ENCODE assay signal across 29 mouse cellular contexts in genomic region chr1:143836363-143837182, GRCm38 (mm10). TPM values are rescaled to one million over a fixed set of nuclear protein-coding genes. Genes with fewer than 3 reads are reported as not detected.
A peak's percentile ranks its signal among the peaks of the same experiment; 100 is the strongest.
DNase-seq lines count a peak whose midpoint lies in the region; ATAC-seq and TF ChIP-seq lines count a peak whose summit lies in the region.
"Had no signal": no experiment of that assay in that cellular context is flagged by ENCODE, and none has a peak within 500 bp of the region (broad histone marks: within the 10 kb centered on the region; RNA-seq: fewer than 3 reads in every experiment).

No protein-coding gene starts in this region.

- no peaks in the 10 kb centered on the region for H3K9me3 ChIP-seq in neural tube, embryonic 11.5 days (ENCODE audit: control insufficient read depth, low read length)
- H3K9me3 ChIP-seq in midbrain, postnatal 0 days (ENCODE audit: low read length), result no peaks in the 10 kb centered on the region
- H3K9me3 ChIP-seq: forebrain, embryonic 15.5 days; hindbrain, embryonic 15.5 days; intestine, embryonic 15.5 days; liver, embryonic 12.5 days; midbrain, embryonic 10.5 days had no signal

- TF ChIP-seq CTCF in midbrain, postnatal 0 days (IDR thresholded peaks at IDR 0.05), result no peak

- WGBS in neural tube, embryonic 11.5 days, result 46% methylated on average over 7 of the region's 7 CpGs
- 36% methylated on average over 7 of the region's 7 CpGs for WGBS in midbrain, postnatal 0 days

- H3K4me2 ChIP-seq in neural tube, embryonic 11.5 days (ENCODE audit: low read depth), result no peak overlapping the region
- H3K4me2 ChIP-seq in midbrain, postnatal 0 days (ENCODE audit: low read depth, low read length, poor library complexity, severe bottlenecking), result no peak overlapping the region
- H3K4me2 ChIP-seq: forebrain, embryonic 15.5 days; hindbrain, embryonic 15.5 days; intestine, embryonic 15.5 days; liver, embryonic 12.5 days had no signal

- no peaks in the 10 kb centered on the region for H3K4me1 ChIP-seq in neural tube, embryonic 11.5 days (ENCODE audit: control insufficient read depth, insufficient read depth, low read length)
- H3K4me1 ChIP-seq in midbrain, postnatal 0 days (ENCODE audit: insufficient read depth, low read length), result no peaks in the 10 kb centered on the region
- H3K4me1 ChIP-seq: forebrain, embryonic 15.5 days; hindbrain, embryonic 15.5 days; intestine, embryonic 15.5 days; liver, embryonic 12.5 days had no signal

- H3K27ac ChIP-seq in neural tube, embryonic 11.5 days (ENCODE audit: low read depth, low read length), result no peak overlapping the region
- H3K27ac ChIP-seq in midbrain, postnatal 0 days (ENCODE audit: low read depth, low read length), result no peak overlapping the region
- H3K27ac ChIP-seq: forebrain, embryonic 15.5 days; hindbrain, embryonic 15.5 days; intestine, embryonic 15.5 days; liver, embryonic 12.5 days; macrophage; midbrain, embryonic 10.5 days had no signal

- peak; percentile 20 for DNase-seq in embryo, embryonic 11.5 days (ENCODE audit: low read depth, low spot score)
- no peak for DNase-seq in embryo, embryonic 10.5 days (ENCODE audit: low spot score)
- DNase-seq in neural tube, embryonic 11.5 days (ENCODE audit: low spot score), result peak; percentile 30
- no peak for DNase-seq in neural tube, embryonic 10.5 days (ENCODE audit: extremely low spot score, low spot score)
- DNase-seq in mesoderm, embryonic 11.5 days (ENCODE audit: low read depth, low spot score), result peak; percentile 48
- no peak for DNase-seq in midbrain, postnatal 0 days (ENCODE audit: low spot score)
- DNase-seq in lung, adult 18-20 months, result no peak
- no peak for DNase-seq in kidney, postnatal 4 days
- DNase-seq: adrenal gland, postnatal 14 days; cerebellum, adult 2 months; cerebellum, postnatal 14 days; gastrocnemius, postnatal 10 days; heart, postnatal 14 days; kidney, adult 2 months; kidney, postnatal 36 days; layer of hippocampus, postnatal 36 days; left cerebral cortex, postnatal 4 days; liver, postnatal 0 days; right cerebral cortex, postnatal 14 days had no signal

- H3K27me3 ChIP-seq in neural tube, embryonic 11.5 days (ENCODE audit: control insufficient read depth, insufficient read depth, low read length), result no peaks in the 10 kb centered on the region
- H3K27me3 ChIP-seq in midbrain, postnatal 0 days (ENCODE audit: insufficient read depth, low read length), result no peaks in the 10 kb centered on the region
- H3K27me3 ChIP-seq: CH12.LX; forebrain, embryonic 15.5 days; hindbrain, embryonic 15.5 days; intestine, embryonic 15.5 days; liver, embryonic 12.5 days had no signal

- peak; percentile 45 for ATAC-seq in neural tube, embryonic 11.5 days (ENCODE audit: insufficient read depth, low FRiP score, low TSS enrichment)
- ATAC-seq in midbrain, postnatal 0 days (ENCODE audit: low FRiP score), result no peak
- ATAC-seq: forebrain, embryonic 15.5 days; intestine, embryonic 15.5 days; liver, embryonic 12.5 days; liver, postnatal 0 days; lung, postnatal 0 days; midbrain, embryonic 16.5 days had no signal

- no peak overlapping the region for H3K9ac ChIP-seq in neural tube, embryonic 11.5 days (ENCODE audit: low read length)
- H3K9ac ChIP-seq in midbrain, postnatal 0 days (replicated peaks; ENCODE audit: low read length, poor library complexity, severe bottlenecking), result no peak overlapping the region
- H3K9ac ChIP-seq: forebrain, embryonic 15.5 days; hindbrain, embryonic 15.5 days; intestine, embryonic 15.5 days; liver, embryonic 12.5 days; liver, postnatal 0 days had no signal

- H3K36me3 ChIP-seq in neural tube, embryonic 11.5 days (ENCODE audit: control insufficient read depth, insufficient read depth, low read length), result no peaks in the 10 kb centered on the region
- H3K36me3 ChIP-seq in midbrain, postnatal 0 days (ENCODE audit: insufficient read depth, low read length), result no peaks in the 10 kb centered on the region
- H3K36me3 ChIP-seq: forebrain, embryonic 15.5 days; hindbrain, embryonic 15.5 days; intestine, embryonic 15.5 days; liver, embryonic 12.5 days; midbrain, embryonic 10.5 days had no signal

- no peak overlapping the region for H3K4me3 ChIP-seq in neural tube, embryonic 11.5 days (ENCODE audit: low read depth, low read length)
- H3K4me3 ChIP-seq in midbrain, postnatal 0 days (ENCODE audit: low read depth, low read length), result no peak overlapping the region
- H3K4me3 ChIP-seq: forebrain, embryonic 15.5 days; hindbrain, embryonic 15.5 days; intestine, embryonic 15.5 days; liver, embryonic 12.5 days; midbrain, embryonic 10.5 days; myocyte had no signal

RNA-seq across cellular contexts. Expression of gene Uchl5, which starts 59.5 kb away (rescaled TPM):
- polyA plus RNA-seq in neural tube, embryonic 11.5 days (2014; fragmentation: Nextera tagmentation; extraction: Ambion mirVana), result 74.4 and 77.7 TPM in 2 replicates
- total RNA-seq in midbrain, postnatal 0 days (2014; rRNA removed), result 9.2 and 24.9 TPM in 2 replicates
- polyA plus RNA-seq in midbrain, postnatal 0 days (2015; fragmentation: Nextera tagmentation; extraction: Ambion mirVana), result 57.6 and 63.0 TPM in 2 replicates

RNA-seq across cellular contexts. Expression of gene Trove2, which starts 59.7 kb away (rescaled TPM):
- 33.3 and 37.6 TPM in 2 replicates for polyA plus RNA-seq in neural tube, embryonic 11.5 days (2014; fragmentation: Nextera tagmentation; extraction: Ambion mirVana)
- 31.5 and 41.5 TPM in 2 replicates for total RNA-seq in midbrain, postnatal 0 days (2014; rRNA removed)
- 22.1 and 24.9 TPM in 2 replicates for polyA plus RNA-seq in midbrain, postnatal 0 days (2015; fragmentation: Nextera tagmentation; extraction: Ambion mirVana)

Comparison
In these comparisons a context has a peak if more than half of its experiments do, and no peak if none do; other contexts are left out.
1. DNase-seq: peak in embryo, embryonic 11.5 days (single experiment), neural tube, embryonic 11.5 days (single experiment) and mesoderm, embryonic 11.5 days (single experiment); none in embryo, embryonic 10.5 days (single experiment), neural tube, embryonic 10.5 days (single experiment), midbrain, postnatal 0 days (single experiment), lung, adult 18-20 months (0 of 2) and kidney, postnatal 4 days (0 of 2).